Mouse (Mus musculus) right cerebral cortex, postnatal 36 days (tissue): ENCODE results near the gene Ltbp2.

Experiments used
- DNase-seq, 2 experiments: peaks; one replicate each; pipeline ENCODE4 v3.0.0; 2022; ENCODE audit warnings: low spot score in 2 of 2, mixed read lengths in 1 of 2

The Ltbp2 gene

GRCm38 (mm10) chr12:84839965-84840364, 36.4 kb downstream of the Ltbp2 start:
- DNase-seq, result no peak

- DNase-seq, result no peak
These were observed 40.7 kb downstream of the Ltbp2 start for GRCm38 (mm10) chr12:84835626-84836025.

DNA sequence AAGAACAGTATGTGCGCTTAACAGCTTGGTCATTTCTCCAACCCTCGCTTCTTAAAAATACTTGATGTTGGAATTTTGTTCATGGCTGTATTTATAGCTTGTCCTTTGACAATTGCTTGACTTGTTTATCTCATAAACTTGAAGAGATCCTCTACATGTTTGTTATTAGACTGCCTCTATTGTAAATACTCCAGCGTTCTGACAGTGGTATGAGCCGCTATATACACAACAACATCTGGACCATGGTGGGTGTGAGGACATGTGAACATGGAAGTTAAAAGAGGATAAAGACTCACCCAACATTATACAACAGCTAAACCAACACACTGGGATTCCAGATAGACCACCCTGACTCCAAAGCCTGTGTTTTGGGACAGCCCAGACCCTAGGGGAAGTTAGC, 41.6 kb downstream of the Ltbp2 start:
- DNase-seq, result no peak

- no peak for DNase-seq
These were observed 44.7 kb downstream of the Ltbp2 start for GRCm38 (mm10) chr12:84831648-84832047.

DNA sequence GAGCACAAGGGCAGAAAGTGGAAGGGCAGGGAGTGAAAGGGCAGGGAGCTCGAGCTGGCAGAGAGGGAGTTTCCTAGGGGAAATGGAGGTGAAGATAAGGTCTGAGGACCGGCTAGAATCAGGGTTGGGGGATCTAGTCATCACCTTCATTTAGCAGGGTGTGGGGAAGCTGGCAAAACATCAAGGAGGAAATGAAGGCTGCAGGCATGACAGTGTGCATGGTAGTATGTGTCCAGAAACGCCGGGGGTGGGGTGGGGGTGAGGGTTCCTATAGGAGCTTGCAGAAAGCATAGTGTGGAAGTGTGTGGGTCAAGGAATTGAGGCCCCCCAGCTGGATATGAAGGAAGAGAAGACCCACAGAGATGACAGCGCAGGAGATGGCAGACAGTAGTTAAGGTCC, 45.2 kb downstream of the Ltbp2 start:
- DNase-seq, result no peak

DNA sequence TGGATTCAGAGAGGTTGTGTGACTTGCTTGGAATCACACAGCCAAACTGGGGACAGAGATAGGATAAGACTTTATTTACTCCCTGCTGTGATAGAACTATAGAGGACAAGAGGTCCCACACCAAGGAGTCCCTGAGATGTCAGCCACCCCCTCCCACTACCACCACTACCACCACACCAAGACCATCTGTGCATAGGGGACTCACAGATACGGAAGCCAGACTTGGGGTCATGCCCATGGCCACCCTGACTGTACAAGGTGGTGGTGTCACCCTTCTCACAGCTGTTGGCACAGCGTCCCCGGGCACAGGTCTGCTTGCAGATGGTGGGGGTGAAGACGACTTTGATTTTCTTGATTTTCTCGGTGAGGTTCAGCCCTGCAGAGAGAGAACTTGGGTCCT, 45.9 kb downstream of the Ltbp2 start:
- no peak for DNase-seq

- DNase-seq, result no peak
These were observed 46.4 kb downstream of the Ltbp2 start for GRCm38 (mm10) chr12:84829913-84830312.

- no peak for DNase-seq
These were observed 47.1 kb downstream of the Ltbp2 start for GRCm38 (mm10) chr12:84829109-84829724.

- no peak for DNase-seq
These were observed 48.9 kb downstream of the Ltbp2 start for GRCm38 (mm10) chr12:84827384-84827933.

GRCm38 (mm10) chr12:84824203-84824602, 52.1 kb downstream of the Ltbp2 start:
- DNase-seq, result no peak

- DNase-seq, result no peak
These were observed 52.7 kb downstream of the Ltbp2 start for GRCm38 (mm10) chr12:84823601-84824000.

DNA sequence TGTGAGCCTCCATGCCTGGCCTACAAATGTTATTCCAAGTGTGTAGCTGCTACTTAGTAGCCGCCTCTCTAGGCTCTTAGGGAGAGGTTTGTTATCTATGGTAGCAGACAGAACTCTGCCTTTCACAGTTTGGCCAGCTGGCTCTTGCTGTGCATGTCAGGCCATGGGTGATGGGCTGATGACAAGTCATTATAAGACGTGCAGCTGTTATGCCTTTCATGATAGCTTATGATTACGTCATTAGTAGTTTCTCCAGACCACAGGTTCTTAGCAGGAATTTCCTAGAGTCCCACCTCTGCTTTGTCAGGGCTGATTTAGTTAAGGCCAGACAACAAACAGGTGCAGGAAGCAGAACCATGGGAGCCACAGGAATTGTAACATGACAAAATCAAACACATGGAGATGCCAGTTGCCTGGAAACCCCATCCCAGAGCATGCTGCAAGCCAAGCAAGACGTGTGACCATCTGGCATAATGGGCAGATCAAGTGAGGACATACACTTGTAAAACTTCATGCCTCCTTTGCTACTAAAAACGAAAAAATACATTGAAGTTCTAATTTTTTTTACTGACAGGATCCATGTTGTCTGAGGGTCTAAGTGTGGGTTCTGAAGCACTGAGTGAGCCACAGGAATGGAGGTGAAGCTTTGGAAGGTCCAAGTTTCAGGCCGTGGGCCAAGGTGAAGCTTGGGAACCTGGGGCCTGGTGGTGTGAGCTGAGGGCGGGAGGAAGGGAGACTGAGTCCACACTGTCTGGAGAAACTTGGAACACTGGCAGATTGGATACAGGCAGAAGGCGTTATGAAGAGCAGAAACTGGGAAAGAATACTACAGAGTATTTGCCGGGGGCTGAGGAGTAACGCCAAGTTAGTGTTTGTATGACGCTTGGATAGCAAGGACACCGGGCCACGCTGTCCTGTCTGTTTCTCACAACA, 56.8 kb downstream of the Ltbp2 start:
- peak; percentile 17 for DNase-seq

- DNase-seq, result no peak
These were observed 57.8 kb downstream of the Ltbp2 start for GRCm38 (mm10) chr12:84818496-84818895.

GRCm38 (mm10) chr12:84814663-84815325, 61.5 kb downstream of the Ltbp2 start:
- DNase-seq, result no peak

- no peak for DNase-seq
These were observed 62.6 kb downstream of the Ltbp2 start for GRCm38 (mm10) chr12:84813773-84814172.

DNA sequence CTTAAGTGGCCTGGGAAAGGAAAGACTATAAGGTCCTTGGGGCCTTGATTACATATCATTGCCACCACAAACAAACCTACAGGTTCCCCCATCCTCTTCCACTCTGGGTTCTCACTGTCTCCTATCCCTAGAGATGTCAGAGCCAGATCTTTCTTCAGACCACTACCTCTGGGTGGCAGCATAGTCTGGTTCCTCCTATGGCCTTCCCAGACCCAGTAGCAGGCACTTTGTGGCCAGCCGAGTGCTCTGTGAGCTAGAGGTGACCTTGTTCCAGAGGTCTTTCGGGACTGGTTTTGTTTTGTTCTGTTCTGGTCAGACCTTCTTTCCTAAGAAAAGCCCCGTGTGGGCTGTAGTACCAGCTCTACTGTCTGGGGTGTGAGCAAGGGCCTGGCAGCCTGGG, 64.3 kb downstream of the Ltbp2 start:
- DNase-seq, result no peak

GRCm38 (mm10) chr12:84811510-84811909, 64.8 kb downstream of the Ltbp2 start:
- no peak for DNase-seq

DNA sequence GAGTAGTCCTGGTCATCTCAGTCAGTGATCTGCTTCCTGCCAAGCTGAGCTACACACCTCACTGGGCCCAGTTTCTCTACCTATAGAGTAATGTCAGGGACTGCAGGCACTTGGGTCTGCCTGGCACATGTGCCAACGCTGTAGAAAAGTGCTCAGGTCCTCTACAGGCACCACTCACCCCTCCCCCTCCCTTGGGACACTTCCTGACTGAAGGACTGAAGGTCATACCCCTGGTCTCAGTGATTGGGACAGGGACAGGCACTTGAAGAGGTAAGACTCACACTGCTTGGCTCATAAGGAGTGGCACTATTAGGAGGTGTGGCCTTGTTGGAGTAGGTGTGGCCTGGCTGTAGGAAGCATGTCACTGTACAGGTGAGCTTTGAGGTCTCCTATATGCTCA, 65.5 kb downstream of the Ltbp2 start:
- no peak for DNase-seq

DNA sequence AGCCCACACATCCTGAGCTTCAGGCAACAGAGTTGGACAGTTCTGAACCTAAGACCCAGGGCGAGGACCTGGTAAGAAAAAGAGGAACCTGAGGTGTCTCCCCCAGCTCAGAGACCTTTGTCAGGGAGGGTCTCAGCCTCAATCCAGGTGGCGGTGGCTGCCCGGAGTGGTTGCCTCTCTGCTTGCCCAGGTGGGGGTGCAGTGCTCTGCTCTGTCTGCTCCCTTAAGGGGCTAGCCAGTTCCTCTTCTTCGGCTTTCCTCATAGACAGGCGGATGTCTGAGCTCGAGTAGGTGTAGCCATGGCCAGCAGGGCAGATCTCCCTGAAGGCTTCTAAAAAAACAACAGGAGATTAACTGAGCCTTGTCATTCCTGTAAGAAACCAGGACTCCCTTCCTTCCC, 67.3 kb downstream of the Ltbp2 start:
- no peak for DNase-seq

DNA sequence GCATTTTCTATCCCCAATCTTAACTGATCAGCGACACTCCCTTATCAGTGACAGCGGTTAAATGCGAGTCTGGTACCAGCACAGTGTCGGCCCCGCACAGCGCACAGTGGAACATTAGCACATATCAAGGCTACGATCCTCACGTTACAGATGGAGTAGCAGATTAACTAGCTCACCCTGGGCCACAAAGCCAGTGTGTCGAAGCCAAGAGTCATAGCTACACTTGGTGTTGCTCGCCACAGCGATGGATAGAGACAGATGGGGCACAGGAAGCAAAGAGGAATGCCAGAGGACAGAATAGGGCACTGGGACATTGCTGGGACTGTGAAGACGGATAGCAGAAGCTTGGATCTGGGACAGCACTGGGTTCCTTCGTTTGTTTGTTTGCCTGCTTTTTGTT, 69.0 kb downstream of the Ltbp2 start:
- DNase-seq, result no peak

DNA sequence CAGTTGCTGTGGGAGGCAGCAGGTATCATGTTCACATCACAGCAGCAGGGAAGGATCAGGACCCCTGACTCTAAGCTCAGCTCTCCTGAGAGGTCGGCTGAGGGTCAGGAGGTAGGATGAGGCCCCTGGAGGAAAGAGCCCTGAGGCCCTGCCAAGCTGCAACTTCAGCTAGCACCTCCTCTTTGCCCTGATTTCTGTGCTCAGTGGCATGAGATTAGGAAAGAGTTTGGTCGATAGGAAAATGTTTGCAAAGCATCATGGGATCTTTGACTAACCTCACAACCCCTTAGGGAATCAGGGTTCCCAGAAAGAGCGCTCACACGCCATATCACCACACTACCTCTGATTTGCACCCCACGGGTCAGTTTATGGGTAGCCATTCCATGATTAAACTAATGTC, 69.6 kb downstream of the Ltbp2 start:
- DNase-seq, result no peak

- DNase-seq, result no peak
These were observed 70.3 kb downstream of the Ltbp2 start for GRCm38 (mm10) chr12:84806010-84806409.
